10 mouse cellular contexts compared by ENCODE assay signal in the genomic region with DNA sequence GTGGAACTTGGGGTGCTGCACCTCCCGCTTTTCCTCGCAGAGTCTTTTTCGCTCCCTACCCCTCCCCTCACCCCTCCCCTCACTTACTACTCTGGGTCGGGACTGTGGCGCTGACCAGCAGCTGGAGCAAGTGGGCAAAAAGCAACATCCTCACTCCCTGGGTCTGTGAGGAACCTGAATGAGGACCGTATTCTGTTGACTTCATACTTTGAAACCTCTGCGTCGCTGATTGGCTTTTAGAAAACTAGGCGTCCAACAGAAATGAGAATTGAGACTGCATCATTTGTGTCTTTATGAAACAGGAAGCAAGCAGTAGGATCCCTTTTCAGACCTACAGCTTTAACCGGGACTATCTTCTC. TPM values are rescaled to one million over a fixed set of nuclear protein-coding genes. Genes with fewer than 3 reads are reported as not detected.
A peak's percentile ranks its signal among the peaks of the same experiment; 100 is the strongest.
DNase-seq lines count a peak whose midpoint lies in the region; ATAC-seq and TF ChIP-seq lines count a peak whose summit lies in the region.
"Not testable (repeated sequence)": the region's sequence is repeated elsewhere in the genome, so short reads cannot be mapped to it uniquely, and the experiment has no call there.
"Had no signal": no experiment of that assay in that cellular context is flagged by ENCODE, and none has a peak within 500 bp of the region (broad histone marks: within the 10 kb centered on the region; RNA-seq: fewer than 3 reads in every experiment).

No protein-coding gene starts in this region.

- intact Hi-C loops in left cerebral cortex, adult 2 months (cut with DNase I): not testable (repeated sequence)

- H3K4me1 ChIP-seq in hindbrain, postnatal 0 days (ENCODE audit: insufficient read depth, low read length); neural tube, embryonic 12.5 days: not testable (repeated sequence)

- DNase-seq in R1 (ENCODE audit: low read depth, low spot score): peak; percentile 39
- DNase-seq in embryo, embryonic 11 days: peak; percentile 23
- peak; percentile 96 for DNase-seq in heart, adult 11 months
- DNase-seq in hindbrain, postnatal 0 days (ENCODE audit: low spot score): peak; percentile 53
- DNase-seq in left cerebral cortex, adult 2 months (ENCODE audit: extremely low spot score in 1 of 2, low spot score in 2 of 2): not testable (repeated sequence)
- peak; percentile 31 for DNase-seq in lung, postnatal 10 days
- peak; percentile 81 for DNase-seq in thymus, postnatal 0 days (ENCODE audit: low spot score)

- not testable (repeated sequence) for H3K27me3 ChIP-seq in hindbrain, postnatal 0 days (ENCODE audit: insufficient read depth, low read length)
- peaks cover 16% of the 10 kb centered on the region for H3K27me3 ChIP-seq in neural tube, embryonic 12.5 days (replicated peaks)

- peak overlapping the region; percentile 41 for H3K4me3 ChIP-seq in hindbrain, postnatal 0 days (ENCODE audit: low read length)
- H3K4me3 ChIP-seq in left cerebral cortex, adult 2 months: peak overlapping the region; percentile 43
- peak overlapping the region; percentile 34 for H3K4me3 ChIP-seq in neural tube, embryonic 12.5 days

- peak overlapping the region; percentile 75 for H3K4me2 ChIP-seq in hindbrain, postnatal 0 days (ENCODE audit: low read depth, low read length)
- peak overlapping the region; percentile 72 for H3K4me2 ChIP-seq in neural tube, embryonic 12.5 days (replicated peaks)

- TF ChIP-seq CTCF in hindbrain, postnatal 0 days (IDR thresholded peaks at IDR 0.05; ENCODE audit: low read depth); left cerebral cortex, adult 2 months (IDR thresholded peaks at IDR 0.05): not testable (repeated sequence)

- H3K9ac ChIP-seq in hindbrain, postnatal 0 days (replicated peaks; ENCODE audit: low read length): not testable (repeated sequence)
- 0 out of 2 replicates have a peak overlapping the region, but pooled peaks have one; percentile 21 for H3K9ac ChIP-seq in neural tube, embryonic 12.5 days

- H3K9me3 ChIP-seq in hindbrain, postnatal 0 days (ENCODE audit: low read length); neural tube, embryonic 12.5 days: not testable (repeated sequence)

- not testable (repeated sequence) for H3K27ac ChIP-seq in hindbrain, postnatal 0 days; left cerebral cortex, adult 2 months; neural tube, embryonic 12.5 days

- 4% methylated on average over 10 of the region's 10 CpGs for WGBS in hindbrain, postnatal 0 days
- 2% methylated on average over 10 of the region's 10 CpGs for WGBS in neural tube, embryonic 12.5 days

- ATAC-seq in hindbrain, postnatal 0 days: peak; percentile 41
- peak; percentile 15; the same call in 1 of the 2 replicates for ATAC-seq in neural tube, embryonic 12.5 days (ENCODE audit: low FRiP score, low read depth)

- not testable (repeated sequence) for H3K36me3 ChIP-seq in hindbrain, postnatal 0 days (ENCODE audit: insufficient read depth, low read length); neural tube, embryonic 12.5 days

RNA-seq across cellular contexts. Expression of gene Gm19684, which starts 10.0 kb away (rescaled TPM):
- not detected in 2 replicates for total RNA-seq in hindbrain, postnatal 0 days (2014; rRNA removed)
- not detected in 2 replicates for polyA plus RNA-seq in hindbrain, postnatal 0 days (2015; fragmentation: Nextera tagmentation; extraction: Ambion mirVana)
- total RNA-seq in left cerebral cortex, adult 2 months (2021): not detected
- polyA plus RNA-seq in neural tube, embryonic 12.5 days (2016; fragmentation: Nextera tagmentation; extraction: Ambion mirVana): not detected in 2 replicates
- 0.48 and 0.57 TPM in 2 replicates for polyA plus RNA-seq in thymus, postnatal 0 days (2015; fragmentation: Nextera tagmentation; extraction: Ambion mirVana)
- total RNA-seq: left cerebral cortex, adult 18-20 months had no signal

RNA-seq across cellular contexts. Expression of gene Gm7030, which starts 17.7 kb away (rescaled TPM):
- total RNA-seq in hindbrain, postnatal 0 days (2014; rRNA removed): not detected in 2 replicates
- not detected in 2 replicates for polyA plus RNA-seq in hindbrain, postnatal 0 days (2015; fragmentation: Nextera tagmentation; extraction: Ambion mirVana)
- not detected for total RNA-seq in left cerebral cortex, adult 2 months (2021)
- polyA plus RNA-seq in neural tube, embryonic 12.5 days (2016; fragmentation: Nextera tagmentation; extraction: Ambion mirVana): not detected in 2 replicates
- polyA plus RNA-seq in thymus, postnatal 0 days (2015; fragmentation: Nextera tagmentation; extraction: Ambion mirVana): 0.45 and 0.99 TPM in 2 replicates
- total RNA-seq: adrenal gland, postnatal 4 days; left cerebral cortex, adult 18-20 months had no signal

RNA-seq across cellular contexts. Expression of gene Gm11127, which starts 53.3 kb away (rescaled TPM):
- not detected in 2 replicates for total RNA-seq in hindbrain, postnatal 0 days (2014; rRNA removed)
- polyA plus RNA-seq in hindbrain, postnatal 0 days (2015; fragmentation: Nextera tagmentation; extraction: Ambion mirVana): not detected in 2 replicates
- total RNA-seq in left cerebral cortex, adult 2 months (2021): 1 to 10 TPM; 1.1 to 1.5 TPM
- polyA plus RNA-seq in neural tube, embryonic 12.5 days (2016; fragmentation: Nextera tagmentation; extraction: Ambion mirVana): not detected in 2 replicates
- 0.96 and 1.3 TPM in 2 replicates for polyA plus RNA-seq in thymus, postnatal 0 days (2015; fragmentation: Nextera tagmentation; extraction: Ambion mirVana)

RNA-seq across cellular contexts. Expression of gene Gm8909, which starts 56.8 kb away (rescaled TPM):
- total RNA-seq in hindbrain, postnatal 0 days (2014; rRNA removed): not detected in 2 replicates
- 0.28 and 0.35 TPM in 2 replicates for polyA plus RNA-seq in hindbrain, postnatal 0 days (2015; fragmentation: Nextera tagmentation; extraction: Ambion mirVana)
- not detected for total RNA-seq in left cerebral cortex, adult 2 months (2021)
- 0.25 TPM in 1 of 2 replicates, not detected in the other for polyA plus RNA-seq in neural tube, embryonic 12.5 days (2016; fragmentation: Nextera tagmentation; extraction: Ambion mirVana)
- polyA plus RNA-seq in thymus, postnatal 0 days (2015; fragmentation: Nextera tagmentation; extraction: Ambion mirVana): 13.7 and 15.3 TPM in 2 replicates
- total RNA-seq: left cerebral cortex, adult 18-20 months had no signal
